Mouse (Mus musculus) adrenal gland, postnatal 4 days (tissue): ENCODE results near the gene Mest. TPM values are rescaled to one million over a fixed set of nuclear protein-coding genes. Genes with fewer than 3 reads are reported as not detected.
A peak's percentile ranks its signal among the peaks of the same experiment; 100 is the strongest.

Experiments used
- DNase-seq, 2 experiments: peaks; one replicate each; pipeline ENCODE4 v3.0.0; 2021 to 2022; ENCODE audit warnings: low spot score in 2 of 2, mixed read lengths in 2 of 2
- microRNA-seq: library from miRNA; unstranded; fragments of <30 nt; microRNA quantifications from one replicate; pipeline ENCODE4 v1.2.0, GENCODE M21; 2021
- total RNA-seq, 2 experiments: library from RNA; stranded (reverse); gene quantifications; 2 replicates each; pipeline ENCODE4 v1.2.3; 2021

Gene Mest
- total RNA-seq, 2 experiments from 2014 or later = 359 to 373 TPM

DNA sequence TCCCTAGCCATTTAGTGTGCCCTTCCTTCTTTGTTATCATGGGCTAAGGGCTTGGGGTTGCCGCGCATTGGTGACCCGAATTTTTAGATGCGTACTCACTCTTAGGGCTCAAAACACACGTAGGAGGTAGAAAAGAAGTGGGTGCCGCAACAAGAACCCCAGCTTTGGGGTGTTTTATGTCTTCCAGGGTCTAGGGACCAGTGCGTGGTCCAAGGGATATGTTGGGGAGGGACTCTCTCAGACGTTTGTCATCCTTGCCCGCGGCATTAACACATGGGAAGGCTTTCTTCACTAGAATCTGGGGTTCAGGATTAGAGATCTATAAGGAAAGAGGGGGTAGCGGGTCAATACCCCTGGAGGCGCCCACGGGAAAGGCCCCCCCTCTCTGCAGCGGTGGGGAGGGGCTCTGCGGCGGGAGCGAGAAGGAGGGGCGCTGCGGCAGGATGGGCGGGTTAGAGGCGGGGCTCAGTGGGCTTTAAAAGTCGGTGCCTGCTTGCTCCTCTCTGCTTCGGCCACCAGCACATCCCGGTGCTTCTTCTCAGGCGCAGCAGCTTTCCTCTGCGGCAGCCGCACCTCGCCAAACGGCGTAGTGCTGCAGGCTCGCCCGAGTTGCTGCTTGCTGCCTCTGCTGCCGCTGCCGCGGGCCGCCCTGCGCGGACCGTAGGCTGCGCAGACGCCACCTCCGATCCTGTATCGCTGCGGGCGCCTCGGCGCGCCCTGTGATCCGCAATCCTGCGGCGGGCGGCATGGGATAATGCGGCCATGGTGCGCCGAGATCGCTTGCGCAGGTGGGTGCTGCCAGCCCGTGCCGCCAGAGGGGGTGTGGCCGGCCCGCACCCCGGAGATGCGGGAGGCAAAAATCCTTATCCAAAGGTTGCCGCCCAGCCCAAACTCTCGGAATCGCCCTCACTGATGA, 14.5 kb downstream of the Mest start:
- peak; percentile 27 to 44 for DNase-seq

DNA sequence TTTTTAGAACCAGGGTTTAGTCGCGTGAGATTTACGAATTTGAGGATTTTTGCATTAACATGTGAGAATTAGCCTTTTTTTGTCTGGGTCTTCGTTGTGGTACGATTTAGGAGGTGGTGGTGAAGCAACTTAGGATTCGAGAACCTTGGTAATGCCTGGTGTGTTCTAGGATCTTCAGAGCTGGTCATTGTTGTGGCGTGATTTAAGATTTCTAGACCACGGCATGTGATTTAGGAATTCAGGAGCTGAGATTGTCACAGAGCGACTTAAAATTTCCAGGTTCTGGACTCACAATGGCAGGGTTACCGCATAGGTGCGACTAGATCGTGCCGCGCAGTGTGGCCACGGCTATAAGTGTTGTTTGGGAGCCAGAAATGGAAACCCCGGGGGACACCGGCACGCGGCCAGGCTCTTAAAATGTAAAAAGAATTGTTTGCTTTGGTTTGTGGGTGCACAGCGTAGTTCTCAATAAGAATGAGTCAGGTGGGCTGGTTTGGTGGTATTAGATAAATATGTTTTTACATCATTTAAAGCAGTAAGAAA, 15.2 kb downstream of the Mest start:
- DNase-seq = no peak

DNA sequence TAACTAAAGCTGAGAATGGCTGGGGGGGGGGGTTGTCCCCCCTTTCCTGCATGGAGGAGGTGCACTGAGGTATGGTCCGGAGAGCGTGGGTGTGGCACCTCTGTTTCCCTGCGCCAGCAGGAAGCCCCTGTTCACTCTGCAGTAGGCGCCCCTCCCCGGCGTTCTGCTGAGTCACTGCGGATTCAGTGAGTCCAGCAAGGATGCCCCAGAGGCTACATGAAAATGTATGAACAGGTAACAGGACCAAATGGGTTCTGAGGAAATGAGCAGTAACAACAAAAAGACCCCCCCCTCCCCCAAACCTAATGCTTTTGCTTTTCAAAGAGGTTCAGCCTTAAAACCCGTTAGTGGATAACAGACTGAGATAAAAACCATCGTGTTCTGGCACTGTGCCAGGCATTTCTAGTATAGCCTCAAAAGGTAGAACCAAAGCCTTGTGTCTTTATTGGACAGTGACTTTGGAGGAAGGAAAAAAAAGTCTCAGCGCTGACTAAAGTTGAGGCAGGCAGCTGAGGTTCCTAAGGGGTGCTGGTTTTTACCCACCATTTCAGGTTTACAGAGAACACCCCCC, 15.9 kb downstream of the Mest start:
- no peak for DNase-seq

DNA sequence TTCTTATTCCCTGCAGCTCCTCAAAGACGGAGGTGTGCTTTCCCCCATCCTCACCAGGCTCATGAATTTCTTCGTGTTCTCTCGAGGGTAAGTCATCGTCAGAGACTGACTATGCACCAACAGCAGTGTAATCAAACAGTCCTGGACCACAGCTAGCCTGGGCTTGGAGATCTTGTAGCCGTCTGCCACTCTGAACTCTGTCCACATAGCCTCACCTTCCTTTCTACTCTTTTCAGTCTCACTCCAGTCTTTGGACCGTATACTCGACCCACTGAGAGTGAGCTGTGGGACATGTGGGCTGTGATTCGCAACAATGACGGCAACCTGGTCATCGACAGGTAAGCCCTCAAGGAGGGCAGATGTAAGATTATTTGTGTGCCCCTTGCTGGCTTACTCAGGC, 21.5 kb downstream of the Mest start:
- no peak for DNase-seq

DNA sequence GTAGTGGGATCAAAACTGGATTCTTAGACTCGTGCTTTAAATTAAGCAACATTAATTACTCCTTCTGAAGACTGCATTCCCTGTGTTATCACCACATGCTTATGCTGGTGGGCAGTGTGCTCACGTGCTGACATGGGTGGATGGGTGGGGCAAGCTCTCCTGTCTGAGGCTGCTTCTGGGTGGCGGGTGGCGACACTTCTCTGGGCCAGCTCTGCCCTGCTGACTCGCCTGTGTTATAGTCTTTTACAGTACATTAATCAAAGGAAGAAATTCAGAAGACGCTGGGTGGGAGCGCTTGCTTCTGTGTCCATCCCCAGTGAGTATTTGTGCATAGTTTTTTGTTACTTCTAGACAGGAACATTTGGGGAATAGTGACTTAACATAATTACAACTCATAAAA, 22.2 kb downstream of the Mest start:
- DNase-seq = no peak

DNA sequence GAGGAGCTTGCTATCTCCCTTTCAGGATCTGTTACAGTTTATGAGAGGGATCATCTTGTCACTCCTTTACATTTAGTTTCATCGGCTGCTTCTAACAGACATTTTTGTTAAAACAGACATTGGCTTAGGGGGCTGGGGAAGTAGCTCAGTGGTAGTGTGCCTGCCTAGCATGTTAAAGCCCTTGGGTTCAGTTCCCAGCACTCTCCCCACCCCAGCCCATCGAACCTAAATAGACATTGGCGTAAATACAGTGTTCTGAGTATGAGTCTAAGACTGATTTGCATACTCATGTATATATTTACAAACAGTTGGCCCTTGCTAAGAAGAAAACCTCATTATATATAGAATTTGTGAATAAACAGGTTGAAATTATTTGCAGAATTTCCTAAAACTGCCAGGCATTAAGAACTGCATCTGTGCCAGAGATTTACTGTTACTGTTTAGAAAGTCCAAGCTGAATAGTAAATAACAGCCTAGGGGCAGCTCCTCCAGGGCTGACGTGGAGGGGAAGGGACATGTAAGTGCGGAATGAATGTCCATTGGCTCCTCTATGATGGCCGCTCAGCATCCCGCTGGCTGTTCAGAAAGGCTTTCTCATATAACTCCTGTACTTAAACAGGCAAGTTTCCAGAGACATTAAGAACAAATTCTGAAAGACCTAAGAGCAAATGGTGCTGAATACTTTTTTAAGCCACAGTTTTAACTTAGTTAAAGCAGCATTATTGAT, 24.4 kb downstream of the Mest start:
- no peak for DNase-seq

DNA sequence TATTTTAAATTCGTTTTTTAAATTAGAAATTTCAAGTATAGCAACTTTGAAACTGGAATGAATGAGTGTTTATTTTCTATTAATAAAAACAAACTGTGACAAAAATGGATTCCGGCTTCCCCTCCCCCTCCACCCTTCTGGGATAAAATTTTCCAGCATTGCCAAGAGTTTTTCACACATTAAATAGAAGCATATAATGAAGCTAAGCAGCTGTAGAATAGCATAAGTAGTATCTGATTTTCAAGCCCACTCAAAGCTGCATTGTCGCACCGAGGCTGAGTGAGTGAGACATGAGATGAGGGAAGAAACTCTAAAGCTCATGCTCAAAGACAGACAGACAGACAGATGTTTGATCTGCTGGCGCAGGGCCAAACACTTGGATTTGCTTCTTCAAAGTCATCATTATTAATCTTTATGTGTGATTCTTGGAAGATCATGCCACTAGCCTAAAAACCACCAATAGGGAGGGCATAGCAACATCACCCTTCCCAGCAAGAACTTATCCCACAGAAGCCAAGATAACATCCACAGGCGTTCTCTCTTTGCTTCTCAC, 25.1 kb downstream of the Mest start:
- DNase-seq = no peak

DNA sequence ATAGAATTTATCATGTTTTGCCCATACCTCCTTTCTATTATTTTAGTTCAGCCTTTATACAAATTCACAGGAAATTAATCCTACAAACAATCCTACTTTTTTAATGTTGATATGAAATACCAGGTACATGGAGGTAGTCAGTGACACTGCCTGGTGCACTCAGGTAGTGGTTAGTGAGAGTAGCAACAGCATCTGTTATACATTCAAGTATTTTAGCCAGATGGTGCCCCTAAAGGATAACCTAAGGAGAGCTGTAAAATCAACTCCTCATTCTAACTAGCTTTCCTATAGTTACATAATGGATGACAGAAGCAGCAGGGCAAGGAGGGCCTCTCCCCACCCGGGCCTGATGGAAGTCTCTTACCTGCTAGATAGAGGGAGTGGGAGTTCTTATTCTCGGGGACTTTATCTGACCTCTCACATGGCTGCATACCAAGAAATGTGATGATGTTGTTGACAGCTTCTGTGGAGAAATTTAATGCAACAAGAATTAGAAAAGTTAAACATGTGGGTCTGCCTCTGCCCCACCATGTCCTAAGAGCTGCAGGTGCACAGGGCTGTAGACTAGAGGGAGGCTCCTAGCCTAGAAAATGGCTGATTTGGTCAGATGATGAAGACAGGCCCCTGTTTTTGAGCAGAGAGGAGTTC, 25.8 kb downstream of the Mest start:
- no peak for DNase-seq

DNA sequence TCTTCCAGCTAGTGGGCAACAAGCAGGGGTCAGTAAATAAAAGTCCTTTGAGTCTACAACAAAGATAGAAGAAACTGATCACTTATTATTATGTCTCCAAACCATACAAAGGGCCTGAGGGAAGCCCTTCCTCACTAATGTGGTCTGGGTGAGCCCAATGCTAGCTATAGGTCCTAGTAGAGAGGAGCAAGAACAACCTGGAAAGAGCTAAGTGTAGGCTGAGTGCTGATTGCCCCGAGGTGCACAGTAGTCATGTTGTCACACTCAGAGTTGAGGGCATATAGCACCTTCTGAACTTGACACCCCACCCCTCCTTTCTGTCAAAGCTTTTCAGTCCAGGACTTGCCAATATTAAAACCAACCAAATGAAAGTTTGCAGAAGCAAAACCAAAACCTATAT, 26.5 kb downstream of the Mest start:
- DNase-seq = no peak

DNA sequence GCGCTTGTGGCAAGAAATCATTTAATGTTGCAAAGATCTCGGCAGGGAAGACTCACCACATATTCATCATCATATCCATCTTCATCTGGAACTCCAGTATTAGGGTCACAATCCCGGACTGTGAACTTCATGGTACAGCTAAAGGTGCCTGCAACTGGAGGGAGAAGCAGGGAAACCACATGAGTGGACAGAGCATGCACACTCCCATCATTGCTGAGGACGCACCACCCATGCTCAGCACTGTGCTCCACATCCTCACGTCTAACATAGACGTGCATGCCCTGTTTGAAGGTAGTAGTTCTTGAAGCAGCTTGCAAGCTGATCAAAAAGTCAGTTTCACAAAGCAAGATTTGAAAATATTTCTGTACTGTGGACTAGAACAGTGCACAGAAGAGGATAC, 27.1 kb downstream of the Mest start:
- DNase-seq = no peak

DNA sequence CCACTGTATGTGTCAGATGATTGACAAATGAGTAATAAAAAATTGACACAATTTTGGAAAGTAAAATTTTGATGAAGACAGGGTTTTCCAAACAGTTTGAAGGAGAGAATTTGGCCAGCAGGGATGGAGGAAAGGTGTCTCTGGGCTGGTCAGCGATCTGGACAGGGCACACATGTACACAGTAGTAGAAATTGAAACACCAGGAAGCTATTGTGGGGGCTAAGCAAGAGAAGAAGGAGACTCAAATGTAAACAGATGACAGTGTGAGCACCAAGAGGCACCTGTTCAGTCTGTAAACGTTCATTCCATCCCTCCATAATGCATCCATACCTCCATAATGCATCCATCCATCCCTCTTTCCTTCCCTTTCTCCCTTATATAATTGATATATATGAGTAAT, 27.9 kb downstream of the Mest start:
- no peak for DNase-seq

Small RNAs within 50 kb of the gene (microRNA-seq; reads per million reads assigned to microRNA genes)
- 22,086 reads per million, percentile 96 among the genes with 10 or more reads in this experiment for gene Mir335

Other genes with a start within 250 kb of the Mest start
- 10 to 100 TPM; 36.1 to 36.9 TPM for gene Tmem209, start 213.8 kb upstream of the Mest start, total RNA-seq
- under 1 TPM; 0.45 to 0.59 TPM for gene Ssmem1, start 213.7 kb upstream of the Mest start, total RNA-seq
- 100 to 1,000 TPM in 1 of 2 experiments, 1 to 10 TPM in 1; 2.1 to 257 TPM for gene Cpa2, start 182.0 kb upstream of the Mest start, total RNA-seq
- 1 to 10 TPM; 2.9 to 3.2 TPM for gene Cpa4, start 155.2 kb upstream of the Mest start, total RNA-seq
- gene Cpa5, start 112.5 kb upstream of the Mest start, total RNA-seq = not detected
- gene Cpa1, start 84.3 kb upstream of the Mest start, total RNA-seq = 100 to 1,000 TPM in 1 of 2 experiments, under 1 TPM in 1; 0.96 to 609 TPM
- gene Cep41, start 29.8 kb upstream of the Mest start, total RNA-seq = 10 to 100 TPM in 1 of 2 experiments, 1 to 10 TPM in 1; 9.3 to 10.2 TPM
- gene Copg2, start 173.2 kb downstream of the Mest start, total RNA-seq = 10 to 100 TPM; 76.1 to 79.0 TPM
- gene Tsga13, start 192.0 kb downstream of the Mest start, total RNA-seq = under 1 TPM in 1 of 2 experiments, not detected in 1; 0.73 TPM
- gene Klf14, start 235.5 kb downstream of the Mest start, total RNA-seq = 1 to 10 TPM; 1.9 TPM